Mouse (Mus musculus): Measurements from ENCODE around the gene Slc34a2. TPM values are rescaled to one million over a fixed set of nuclear protein-coding genes. Genes with fewer than 3 reads are reported as not detected.

The Slc34a2 gene
- polyA plus RNA-seq, 1 experiment from 2014 or later: 19.7 TPM

GRCm38 (mm10) chr5:53101848-53102473, 64.1 kb downstream of the Slc34a2 start:
- Histone ChIP-seq H3K27me3 (no peaks in the 10 kb centered on the region), H3K4me3 (no peak overlapping the region), H3K27ac (no peak overlapping the region), H3K36me3 (no peaks in the 10 kb centered on the region), H3K4me1 (peaks cover 19% of the 10 kb centered on the region), H3K9me3 (no peaks in the 10 kb centered on the region), H3K4me2 (no peak overlapping the region), H3K9ac (no peak overlapping the region)
- 74% methylated on average over 12 of the region's 12 CpGs for WGBS
- ATAC-seq (ENCODE audit: borderline replicate concordance, extremely low read depth, low FRiP score, low TSS enrichment): no peak

GRCm38 (mm10) chr5:53104177-53104855, 66.4 kb downstream of the Slc34a2 start:
- H3K4me3 ChIP-seq: no peak overlapping the region
- WGBS: 50% methylated on average over 13 of the region's 13 CpGs
- no peak overlapping the region for H3K9ac ChIP-seq
- no peaks in the 10 kb centered on the region for H3K36me3 ChIP-seq
- no peak overlapping the region for H3K4me2 ChIP-seq
- H3K27ac ChIP-seq: no peak overlapping the region
- ATAC-seq (ENCODE audit: borderline replicate concordance, extremely low read depth, low FRiP score, low TSS enrichment): no peak
- peaks cover 27% of the 10 kb centered on the region for H3K4me1 ChIP-seq
- H3K27me3 ChIP-seq: no peaks in the 10 kb centered on the region
- H3K9me3 ChIP-seq: no peaks in the 10 kb centered on the region

GRCm38 (mm10) chr5:53105716-53106115, 67.8 kb downstream of the Slc34a2 start:
- no peaks in the 10 kb centered on the region for H3K27me3 ChIP-seq
- 60% methylated on average over 8 of the region's 8 CpGs for WGBS
- no peaks in the 10 kb centered on the region for H3K9me3 ChIP-seq
- no peaks in the 10 kb centered on the region for H3K36me3 ChIP-seq
- ATAC-seq (ENCODE audit: borderline replicate concordance, extremely low read depth, low FRiP score, low TSS enrichment): no peak
- H3K27ac ChIP-seq: peak overlapping the region; percentile 21; the same call in 1 of the 2 replicates
- H3K9ac ChIP-seq: no peak overlapping the region
- no peak overlapping the region for H3K4me3 ChIP-seq
- H3K4me1 ChIP-seq: peaks cover 28% of the 10 kb centered on the region
- no peak overlapping the region for H3K4me2 ChIP-seq

- H3K4me1 ChIP-seq: peaks cover 32% of the 10 kb centered on the region
- ATAC-seq (ENCODE audit: borderline replicate concordance, extremely low read depth, low FRiP score, low TSS enrichment): peak; percentile 83
- H3K36me3 ChIP-seq: no peaks in the 10 kb centered on the region
- H3K9ac ChIP-seq: no peak overlapping the region
- 37% methylated on average over 4 of the region's 4 CpGs for WGBS
- peak overlapping the region; percentile 21; the same call in 1 of the 2 replicates for H3K27ac ChIP-seq
- H3K9me3 ChIP-seq: no peaks in the 10 kb centered on the region
- no peak overlapping the region for H3K4me2 ChIP-seq
- no peak overlapping the region for H3K4me3 ChIP-seq
- H3K27me3 ChIP-seq: no peaks in the 10 kb centered on the region
Measured at GRCm38 (mm10) chr5:53106125-53106524, 68.2 kb downstream of the Slc34a2 start.

GRCm38 (mm10) chr5:53106731-53107130, 68.8 kb downstream of the Slc34a2 start:
- Histone ChIP-seq H3K9me3 (no peaks in the 10 kb centered on the region), H3K27me3 (no peaks in the 10 kb centered on the region), H3K4me3 (no peak overlapping the region), H3K4me1 (peaks cover 34% of the 10 kb centered on the region), H3K4me2 (no peak overlapping the region), H3K27ac (0 out of 2 replicates have a peak overlapping the region, but pooled peaks have one; percentile 21), H3K9ac (no peak overlapping the region), H3K36me3 (no peaks in the 10 kb centered on the region)
- WGBS: 26% methylated on average over 4 of the region's 4 CpGs
- ATAC-seq (ENCODE audit: borderline replicate concordance, extremely low read depth, low FRiP score, low TSS enrichment): no peak

GRCm38 (mm10) chr5:53108026-53108425, 70.1 kb downstream of the Slc34a2 start:
- WGBS: 58% methylated on average over 9 of the region's 9 CpGs
- Histone ChIP-seq H3K4me2 (no peak overlapping the region), H3K36me3 (no peaks in the 10 kb centered on the region), H3K4me1 (peaks cover 34% of the 10 kb centered on the region), H3K27me3 (no peaks in the 10 kb centered on the region), H3K4me3 (no peak overlapping the region), H3K27ac (no peak overlapping the region), H3K9me3 (no peaks in the 10 kb centered on the region), H3K9ac (no peak overlapping the region)
- ATAC-seq (ENCODE audit: borderline replicate concordance, extremely low read depth, low FRiP score, low TSS enrichment): no peak

GRCm38 (mm10) chr5:53108668-53109067, 70.8 kb downstream of the Slc34a2 start:
- no peak for ATAC-seq (ENCODE audit: borderline replicate concordance, extremely low read depth, low FRiP score, low TSS enrichment)
- Histone ChIP-seq H3K9ac (no peak overlapping the region), H3K27me3 (no peaks in the 10 kb centered on the region), H3K4me1 (peaks cover 34% of the 10 kb centered on the region), H3K27ac (no peak overlapping the region), H3K9me3 (no peaks in the 10 kb centered on the region), H3K36me3 (no peaks in the 10 kb centered on the region), H3K4me3 (no peak overlapping the region), H3K4me2 (no peak overlapping the region)
- 81% methylated on average over 1 of the region's 1 CpGs for WGBS

- Histone ChIP-seq H3K4me2 (no peak overlapping the region), H3K4me3 (no peak overlapping the region), H3K27ac (no peak overlapping the region), H3K4me1 (peaks cover 27% of the 10 kb centered on the region), H3K9me3 (no peaks in the 10 kb centered on the region), H3K27me3 (no peaks in the 10 kb centered on the region), H3K9ac (no peak overlapping the region), H3K36me3 (no peaks in the 10 kb centered on the region)
- 63% methylated on average over 4 of the region's 4 CpGs for whole genome bisulfite sequencing
- ATAC-seq (ENCODE audit: borderline replicate concordance, extremely low read depth, low FRiP score, low TSS enrichment): no peak
Measured at GRCm38 (mm10) chr5:53110225-53110624, 72.3 kb downstream of the Slc34a2 start.

GRCm38 (mm10) chr5:53111036-53111435, 73.2 kb downstream of the Slc34a2 start:
- no peak for ATAC-seq (ENCODE audit: borderline replicate concordance, extremely low read depth, low FRiP score, low TSS enrichment)
- Histone ChIP-seq H3K27ac (no peak overlapping the region), H3K4me2 (no peak overlapping the region)

GRCm38 (mm10) chr5:53112942-53113341, 75.1 kb downstream of the Slc34a2 start:
- ATAC-seq (ENCODE audit: borderline replicate concordance, extremely low read depth, low FRiP score, low TSS enrichment): no peak
- WGBS: 85% methylated on average over 5 of the region's 5 CpGs
- H3K4me3 ChIP-seq: no peak overlapping the region
- H3K27ac ChIP-seq: no peak overlapping the region
- H3K9ac ChIP-seq: no peak overlapping the region
- no peaks in the 10 kb centered on the region for H3K9me3 ChIP-seq
- peaks cover 9% of the 10 kb centered on the region; the same call in 1 of the 2 replicates for H3K4me1 ChIP-seq
- H3K36me3 ChIP-seq: no peaks in the 10 kb centered on the region
- no peak overlapping the region for H3K4me2 ChIP-seq
- no peaks in the 10 kb centered on the region for H3K27me3 ChIP-seq

More at GRCm38 (mm10) chr5:53111036-53111435, 73.2 kb downstream of the Slc34a2 start:
- Histone ChIP-seq H3K9ac (no peak overlapping the region), H3K36me3 (no peaks in the 10 kb centered on the region), H3K4me1 (peaks cover 22% of the 10 kb centered on the region), H3K27me3 (no peaks in the 10 kb centered on the region), H3K9me3 (no peaks in the 10 kb centered on the region), H3K4me3 (no peak overlapping the region)
- 55% methylated on average over 5 of the region's 5 CpGs for WGBS

- no peak overlapping the region for H3K9ac ChIP-seq
Measured at GRCm38 (mm10) chr5:53114616-53115267, 76.9 kb downstream of the Slc34a2 start.

GRCm38 (mm10) chr5:53118212-53118611, 80.3 kb downstream of the Slc34a2 start:
- H3K36me3 ChIP-seq: no peaks in the 10 kb centered on the region
- no peak for ATAC-seq (ENCODE audit: borderline replicate concordance, extremely low read depth, low FRiP score, low TSS enrichment)
- WGBS: 78% methylated on average over 8 of the region's 8 CpGs

More at GRCm38 (mm10) chr5:53114616-53115267, 76.9 kb downstream of the Slc34a2 start:
- Histone ChIP-seq H3K4me2 (no peak overlapping the region), H3K9me3 (no peaks in the 10 kb centered on the region), H3K27ac (no peak overlapping the region), H3K4me3 (no peak overlapping the region), H3K27me3 (no peaks in the 10 kb centered on the region), H3K36me3 (no peaks in the 10 kb centered on the region), H3K4me1 (0 out of 2 replicates have a peak, but pooled peaks cover 12% of the 10 kb centered on the region)
- 68% methylated on average over 12 of the region's 12 CpGs for WGBS
- no peak for ATAC-seq (ENCODE audit: borderline replicate concordance, extremely low read depth, low FRiP score, low TSS enrichment)

More at GRCm38 (mm10) chr5:53118212-53118611, 80.3 kb downstream of the Slc34a2 start:
- H3K9ac ChIP-seq: no peak overlapping the region
- H3K27me3 ChIP-seq: no peaks in the 10 kb centered on the region
- no peak overlapping the region for H3K4me3 ChIP-seq
- no peak overlapping the region for H3K4me2 ChIP-seq
- H3K4me1 ChIP-seq: 0 out of 2 replicates have a peak, but pooled peaks cover 5% of the 10 kb centered on the region
- H3K27ac ChIP-seq: no peak overlapping the region
- H3K9me3 ChIP-seq: no peaks in the 10 kb centered on the region
